Mouse (Mus musculus): ENCODE measurements at regions not wholly inside any gene's neighbourhood (a gene's known extent, or its start where the extent isn't known, plus 50 kb on each side); places are given as distances from the start of the nearest gene placed in this dataset.

DNA sequence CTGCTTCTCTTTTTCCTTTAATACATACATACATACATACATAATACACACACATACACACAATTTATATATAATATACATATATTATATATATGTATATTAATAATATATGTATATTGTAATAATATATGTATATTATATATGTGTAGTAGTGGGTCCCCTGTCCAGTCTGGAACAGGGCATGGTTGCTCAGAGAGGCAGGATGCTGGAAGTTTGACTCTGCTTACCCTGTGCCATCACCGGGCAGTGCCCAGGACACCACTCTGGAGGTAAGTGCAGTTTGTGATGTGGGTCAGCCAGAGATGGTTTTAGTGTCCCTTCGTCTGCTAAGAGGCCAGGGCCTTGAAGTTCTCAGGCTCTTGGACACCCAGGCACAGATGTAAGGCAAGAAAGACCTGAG, 923.5 kb upstream of the Nrxn1 start:
- no peak for ATAC-seq (replicated peaks in 1 of 2; ENCODE audit: insufficient read depth in 1 of 2, low FRiP score in 2 of 2, low TSS enrichment in 1 of 2, low read depth in 1 of 2, poor library complexity in 2 of 2, severe bottlenecking in 2 of 2)

GRCm38 (mm10) chr17:92015591-92016151, 922.8 kb upstream of the Nrxn1 start:
- peak in 1 of 2 experiments; percentile 69; a peak in 2 of 4 replicates for ATAC-seq (replicated peaks in 1 of 2; ENCODE audit: insufficient read depth in 1 of 2, low FRiP score in 2 of 2, low TSS enrichment in 1 of 2, low read depth in 1 of 2, poor library complexity in 2 of 2, severe bottlenecking in 2 of 2)

- no peak for ATAC-seq (replicated peaks in 1 of 2; ENCODE audit: insufficient read depth in 1 of 2, low FRiP score in 2 of 2, low TSS enrichment in 1 of 2, low read depth in 1 of 2, poor library complexity in 2 of 2, severe bottlenecking in 2 of 2)
Measured at GRCm38 (mm10) chr17:91995584-91995983, 902.7 kb upstream of the Nrxn1 start.

DNA sequence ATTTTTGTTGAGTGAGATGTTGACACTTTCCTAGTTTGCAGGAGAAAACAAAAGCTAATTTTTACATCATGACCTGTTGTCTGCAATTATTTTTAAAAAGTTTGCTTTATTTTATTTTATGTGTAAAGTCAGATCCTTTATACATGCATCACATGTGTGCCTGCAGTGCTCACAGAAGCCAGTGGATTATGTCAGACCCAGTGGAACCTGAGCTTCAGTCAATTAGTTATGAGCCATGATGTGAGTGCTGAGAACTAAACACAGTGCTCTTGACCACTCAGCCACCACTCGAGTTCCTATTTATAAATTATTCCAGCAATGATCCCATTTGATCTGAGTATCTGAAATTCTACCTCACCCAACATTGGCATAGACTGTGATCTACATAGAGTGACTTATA, 902.2 kb upstream of the Nrxn1 start:
- ATAC-seq (replicated peaks in 1 of 2; ENCODE audit: insufficient read depth in 1 of 2, low FRiP score in 2 of 2, low TSS enrichment in 1 of 2, low read depth in 1 of 2, poor library complexity in 2 of 2, severe bottlenecking in 2 of 2) = no peak

DNA sequence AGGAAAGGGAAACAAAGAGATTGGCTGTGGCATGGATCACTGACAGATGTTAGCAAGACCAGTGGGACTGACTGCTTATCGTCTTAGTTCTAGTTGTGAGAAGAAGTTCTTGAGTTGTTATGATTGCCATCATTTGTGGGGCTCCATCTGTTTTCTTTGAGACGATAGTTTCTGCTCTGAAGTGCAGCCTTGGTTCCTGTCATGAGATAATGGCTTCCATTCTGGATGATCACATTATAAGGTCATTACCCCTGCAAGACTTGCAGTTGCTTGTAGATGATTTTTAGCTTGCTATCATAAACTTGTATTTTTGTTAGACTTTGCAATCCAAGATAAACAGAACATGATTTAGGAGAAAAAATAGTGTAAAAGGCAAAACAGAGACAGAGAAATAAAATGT, 881.6 kb upstream of the Nrxn1 start:
- no peak for ATAC-seq (replicated peaks in 1 of 2; ENCODE audit: insufficient read depth in 1 of 2, low FRiP score in 2 of 2, low TSS enrichment in 1 of 2, low read depth in 1 of 2, poor library complexity in 2 of 2, severe bottlenecking in 2 of 2)

Data from hematopoietic stem cell, adult 5-6 weeks (primary cell).